Mouse (Mus musculus): ENCODE results near the gene Cyba.
A peak's percentile ranks its signal among the peaks of the same experiment; 100 is the strongest.

Gene Cyba

GRCm38 (mm10) chr8:122451161-122451703 is 18.5 kb upstream of the Cyba start:
- no peak for DNase-seq (ENCODE audit: low spot score in 2 of 2)

- no peak for DNase-seq (ENCODE audit: low spot score in 2 of 2)
These were observed 12.5 kb upstream of the Cyba start for GRCm38 (mm10) chr8:122445203-122445602.

GRCm38 (mm10) chr8:122444058-122444748 is 11.5 kb upstream of the Cyba start:
- peak; percentile 71 to 72 for DNase-seq (ENCODE audit: low spot score in 2 of 2)

GRCm38 (mm10) chr8:122443262-122444006 is 10.7 kb upstream of the Cyba start, which contains the start of gene Mvd:
Gene Mvd, minus strand, starts transcription at chr8:122443422.
- peak; percentile 98 to 99 for DNase-seq (ENCODE audit: low spot score in 2 of 2)

- DNase-seq (ENCODE audit: low spot score in 2 of 2): no peak
These were observed 10.1 kb upstream of the Cyba start for GRCm38 (mm10) chr8:122442781-122443180.

- no peak for DNase-seq (ENCODE audit: low spot score in 2 of 2)
These were observed 9.6 kb upstream of the Cyba start for GRCm38 (mm10) chr8:122442356-122442755.

GRCm38 (mm10) chr8:122441326-122441725 is 8.6 kb upstream of the Cyba start:
- no peak for DNase-seq (ENCODE audit: low spot score in 2 of 2)

GRCm38 (mm10) chr8:122439336-122439735 is 6.6 kb upstream of the Cyba start:
- no peak for DNase-seq (ENCODE audit: low spot score in 2 of 2)

- peak in 1 of 2 experiments; percentile 27 for DNase-seq (ENCODE audit: low spot score in 2 of 2)
These were observed 5.1 kb upstream of the Cyba start for GRCm38 (mm10) chr8:122437708-122438331.

- DNase-seq (ENCODE audit: low spot score in 2 of 2): no peak
These were observed 3.9 kb upstream of the Cyba start for GRCm38 (mm10) chr8:122436586-122437125.

- DNase-seq (ENCODE audit: low spot score in 2 of 2): no peak
These were observed 3.4 kb upstream of the Cyba start for GRCm38 (mm10) chr8:122436146-122436545.

- peak; percentile 29 to 44 for DNase-seq (ENCODE audit: low spot score in 2 of 2)
These were observed 2.6 kb upstream of the Cyba start for GRCm38 (mm10) chr8:122435375-122435774.

- no peak for DNase-seq (ENCODE audit: low spot score in 2 of 2)
These were observed 657 bp upstream of the Cyba start for GRCm38 (mm10) chr8:122433269-122433905.

- DNase-seq (ENCODE audit: low spot score in 2 of 2): peak; percentile 32 to 36
These were observed 862 bp downstream of the Cyba start for GRCm38 (mm10) chr8:122431694-122432442.

GRCm38 (mm10) chr8:122430646-122431045 is 2.1 kb downstream of the Cyba start:
- DNase-seq (ENCODE audit: low spot score in 2 of 2): peak in 1 of 2 experiments; percentile 18

GRCm38 (mm10) chr8:122430058-122430636 is 2.6 kb downstream of the Cyba start:
- peak; percentile 81 to 84 for DNase-seq (ENCODE audit: low spot score in 2 of 2)

- DNase-seq (ENCODE audit: low spot score in 2 of 2): peak in 1 of 2 experiments; percentile 51
These were observed 4.6 kb downstream of the Cyba start for GRCm38 (mm10) chr8:122428163-122428562.

GRCm38 (mm10) chr8:122427607-122428006 is 5.1 kb downstream of the Cyba start:
- DNase-seq (ENCODE audit: low spot score in 2 of 2): no peak

- DNase-seq (ENCODE audit: low spot score in 2 of 2): no peak
These were observed 6.6 kb downstream of the Cyba start for GRCm38 (mm10) chr8:122426145-122426544.

- no peak for DNase-seq (ENCODE audit: low spot score in 2 of 2)
These were observed 9.1 kb downstream of the Cyba start for GRCm38 (mm10) chr8:122423659-122424058.
